Mouse (Mus musculus) heart, postnatal 0 days (tissue): ENCODE data around the gene Rarg. TPM values are rescaled to one million over a fixed set of nuclear protein-coding genes. Genes with fewer than 3 reads are reported as not detected.

ENCODE experiments used
- ATAC-seq: fragments of 200-750 bp; cut with Nextera tagmentation; 2 replicates; pipeline ENCODE4 v1.8.0; 2017; ENCODE audit warnings: low read depth, moderate number of reproducible peaks, moderate library complexity; ENCODE audit not compliant: insufficient read depth
- DNase-seq: peaks from one replicate; pipeline ENCODE4 v3.0.0-alpha.2; 2016; ENCODE audit warnings: low spot score
- H3K27ac ChIP-seq: fragments of 300-500 bp; sonication (generic); 2 replicates; pipeline ENCODE4 v1.5.1; 2014; ENCODE audit warnings: low read depth, mild to moderate bottlenecking
- H3K27me3 ChIP-seq: fragments of 300-500 bp; sonication (generic); 2 replicates; pipeline ENCODE4 v1.6.1; 2014; ENCODE audit warnings: low read length, mixed read lengths; ENCODE audit not compliant: control insufficient read depth, insufficient read depth
- H3K36me3 ChIP-seq: fragments of 300-500 bp; sonication (generic); replicated peaks from 2 replicates; pipeline ENCODE4 v1.6.1; 2014; ENCODE audit warnings: low read length, mixed read lengths; ENCODE audit not compliant: control insufficient read depth, insufficient read depth
- H3K4me1 ChIP-seq: fragments of 300-500 bp; sonication (generic); 2 replicates; pipeline ENCODE4 v1.6.1; 2014; ENCODE audit warnings: antibody characterized with exemption; ENCODE audit not compliant: control insufficient read depth, insufficient read depth
- H3K4me2 ChIP-seq: fragments of 300-500 bp; sonication (generic); 2 replicates; pipeline ENCODE4 v1.6.1; 2014; ENCODE audit warnings: low read depth, mild to moderate bottlenecking, low read length, moderate library complexity
- H3K4me3 ChIP-seq: fragments of 300-500 bp; sonication (generic); 2 replicates; pipeline ENCODE4 v1.5.1; 2014; ENCODE audit warnings: low read depth, low read length
- H3K9ac ChIP-seq: fragments of 300-500 bp; sonication (generic); replicated peaks from 2 replicates; pipeline ENCODE4 v1.6.1; 2014; ENCODE audit warnings: low read depth, low read length, mixed read lengths
- H3K9me3 ChIP-seq: fragments of 300-500 bp; sonication (generic); replicated peaks from 2 replicates; pipeline ENCODE4 v1.6.1; 2016; ENCODE audit warnings: low read length; ENCODE audit not compliant: control insufficient read depth
- CTCF ChIP-seq: IDR thresholded peaks from 2 replicates; pipeline ENCODE4 v1.5.1; 2016; ENCODE audit warnings: antibody characterized with exemption, control low read depth, low read depth
- EP300 ChIP-seq: IDR thresholded peaks from 2 replicates; pipeline ENCODE4 v1.6.1; 2016; ENCODE audit warnings: antibody characterized with exemption, low read depth
- WGBS: fragments of 180-500 bp; shearing (Covaris S2); extraction: QIAGEN DNeasy Blood & Tissue Kit; methylation state at CpG from one replicate; pipeline ENCODE4 v1.1.7; 2014; 5-methylcytosine and 5-hydroxymethylcytosine counted together
- polyA plus RNA-seq: library from polyadenylated mRNA; unstranded; fragments of >200 nt; fragmentation: Nextera tagmentation; extraction: Ambion mirVana; gene quantifications from 2 replicates; pipeline ENCODE4 v1.2.1, GENCODE M21; 2015
- total RNA-seq: library from RNA; depleted of rRNA; stranded (reverse); fragments of >200 nt; gene quantifications from 2 replicates; pipeline ENCODE4 v1.2.3, GENCODE M21; 2014; ENCODE audit warnings: low replicate concordance

Gene Rarg
- total and polyA plus RNA-seq, 2 experiments from 2014 or later = 6.0 to 8.9 TPM

GRCm38 (mm10) chr15:102239260-102239590, 18.1 kb downstream of the Rarg start:
- Histone ChIP-seq H3K4me3 (no peak overlapping the region), H3K4me2 (no peak overlapping the region), H3K27me3 (no peaks in the 10 kb centered on the region), H3K27ac (no peak overlapping the region), H3K36me3 (no peaks in the 10 kb centered on the region), H3K9me3 (no peaks in the 10 kb centered on the region), H3K4me1 (peaks cover 2% of the 10 kb centered on the region; the same call in 1 of the 2 replicates), H3K9ac (no peak overlapping the region)
- 10% methylated on average over 9 of the region's 9 CpGs for WGBS
- TF ChIP-seq EP300 (no peak), CTCF (peak; percentile 79)
- DNase-seq (peak; percentile 43), ATAC-seq (peak; percentile 57; the same call in 1 of the 2 replicates)

- Histone ChIP-seq H3K9ac (no peak overlapping the region), H3K4me1 (peaks cover 2% of the 10 kb centered on the region; the same call in 1 of the 2 replicates), H3K27ac (no peak overlapping the region), H3K4me2 (no peak overlapping the region), H3K4me3 (no peak overlapping the region), H3K36me3 (no peaks in the 10 kb centered on the region), H3K27me3 (no peaks in the 10 kb centered on the region), H3K9me3 (no peaks in the 10 kb centered on the region)
- no peak for TF ChIP-seq EP300
- no peak for TF ChIP-seq CTCF
- no peak for DNase-seq
- 78% methylated on average over 14 of the region's 14 CpGs for WGBS
- no peak for ATAC-seq
These were observed 18.6 kb downstream of the Rarg start for GRCm38 (mm10) chr15:102238543-102239259.

DNA sequence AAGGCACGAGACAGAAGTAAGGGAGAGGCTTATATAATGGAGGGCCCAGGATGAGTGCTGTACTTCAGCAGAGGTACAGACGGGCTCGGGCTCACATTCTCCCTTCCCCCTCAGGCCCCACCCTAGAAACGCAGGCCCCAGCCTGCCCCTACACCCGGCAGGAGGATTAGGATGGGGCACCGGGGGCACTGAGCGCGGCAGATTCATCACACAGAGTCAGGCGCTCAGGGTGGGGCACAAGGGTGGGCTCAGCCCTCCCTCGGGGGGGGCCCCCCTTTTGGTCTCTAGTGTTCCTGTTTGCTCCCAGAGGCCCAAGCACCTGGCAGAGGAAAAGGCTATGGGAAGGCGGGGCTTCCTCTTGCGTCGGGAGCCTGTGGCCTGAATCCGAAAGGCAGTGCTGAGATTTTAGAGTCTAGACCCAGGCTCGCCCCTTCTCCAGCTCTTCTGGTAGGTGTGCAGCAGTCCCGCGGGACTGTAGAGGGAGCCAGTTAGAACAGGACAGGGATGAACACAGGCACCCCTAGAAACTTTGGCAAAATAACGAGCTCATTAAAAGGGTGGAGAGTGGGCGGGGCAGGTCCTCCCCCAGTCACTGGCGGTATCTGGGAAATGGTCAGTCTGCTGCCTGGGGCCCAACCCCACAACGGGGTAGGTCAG, 21.8 kb downstream of the Rarg start:
- Histone ChIP-seq H3K36me3 (no peaks in the 10 kb centered on the region), H3K9me3 (no peaks in the 10 kb centered on the region), H3K9ac (0 out of 2 replicates have a peak overlapping the region, but pooled peaks have one; percentile 2), H3K4me1 (no peaks in the 10 kb centered on the region; the same call in 1 of the 2 replicates), H3K4me2 (peak overlapping the region; percentile 17; the same call in 1 of the 2 replicates), H3K27me3 (no peaks in the 10 kb centered on the region), H3K4me3 (no peak overlapping the region), H3K27ac (no peak overlapping the region)
- ATAC-seq (no peak), DNase-seq (no peak)
- TF ChIP-seq CTCF (0 out of 2 replicates have a peak, but pooled peaks have one; percentile 4), EP300 (no peak)
- WGBS = 35% methylated on average over 21 of the region's 21 CpGs

DNA sequence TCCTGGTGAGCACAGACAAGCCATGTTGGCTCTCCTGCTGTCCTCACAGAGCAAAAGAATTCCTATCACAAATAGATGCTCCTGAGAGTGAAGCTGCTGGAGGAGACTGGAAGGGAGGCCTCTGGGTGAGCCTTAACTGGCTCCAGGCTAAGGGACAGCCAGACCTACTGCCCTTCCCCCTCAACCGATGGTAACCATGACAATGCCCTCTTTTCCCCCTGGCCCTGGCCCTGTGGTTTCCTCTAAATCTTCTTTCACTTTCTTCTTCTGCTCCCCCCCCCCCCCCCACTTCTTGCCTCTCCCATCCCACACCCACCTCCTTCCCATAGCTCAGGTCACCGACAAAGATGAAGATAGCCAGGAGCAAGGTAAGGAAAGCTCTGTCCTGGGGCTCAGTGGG, 23.4 kb downstream of the Rarg start:
- Histone ChIP-seq H3K4me1 (no peaks in the 10 kb centered on the region; the same call in 1 of the 2 replicates), H3K9ac (no peak overlapping the region), H3K27ac (no peak overlapping the region), H3K4me3 (no peak overlapping the region), H3K27me3 (no peaks in the 10 kb centered on the region), H3K36me3 (no peaks in the 10 kb centered on the region), H3K4me2 (no peak overlapping the region), H3K9me3 (no peaks in the 10 kb centered on the region)
- TF ChIP-seq CTCF (no peak), EP300 (no peak)
- no peak for ATAC-seq
- DNase-seq = no peak
- 24% methylated on average over 2 of the region's 2 CpGs for WGBS

DNA sequence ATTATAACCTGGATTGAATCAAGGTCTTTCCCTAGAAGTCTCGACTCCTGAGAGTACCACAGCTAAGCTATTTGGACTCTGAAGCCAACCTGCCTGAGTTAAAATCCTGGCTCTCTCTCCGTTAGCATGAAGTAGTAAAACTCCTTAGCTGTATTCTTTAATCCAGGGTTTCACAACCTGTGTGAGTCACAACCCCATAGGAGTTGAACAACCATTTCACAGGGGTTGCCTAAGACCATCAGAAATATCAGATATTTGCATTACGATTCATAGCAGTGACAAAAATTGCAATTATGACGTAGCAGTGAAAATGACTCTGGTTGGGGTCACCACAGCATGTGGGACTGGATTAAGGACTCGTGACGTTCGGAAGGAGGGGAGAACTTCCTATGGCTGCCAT, 24.6 kb downstream of the Rarg start:
- DNase-seq (no peak), ATAC-seq (no peak)
- WGBS = 77% methylated on average over 7 of the region's 7 CpGs

More for the DNA sequence above, 24.6 kb downstream of the Rarg start:
- Histone ChIP-seq H3K9ac (no peak overlapping the region), H3K27ac (no peak overlapping the region), H3K27me3 (no peaks in the 10 kb centered on the region), H3K4me2 (no peak overlapping the region), H3K9me3 (no peaks in the 10 kb centered on the region), H3K4me3 (no peak overlapping the region), H3K36me3 (no peaks in the 10 kb centered on the region), H3K4me1 (no peaks in the 10 kb centered on the region; the same call in 1 of the 2 replicates)
- TF ChIP-seq CTCF (no peak), EP300 (no peak)
